Mouse (Mus musculus) layer of hippocampus, adult 11-12 months (tissue): ENCODE results near the gene Acsl3.

Source experiments
- DNase-seq: peaks from one replicate; pipeline ENCODE4 v3.0.0; 2022; ENCODE audit warnings: low spot score

Gene Acsl3

GRCm38 (mm10) chr1:78742198-78742597, 84.6 kb downstream of the Acsl3 start:
- DNase-seq: peak; percentile 68

GRCm38 (mm10) chr1:78743318-78743717, 85.7 kb downstream of the Acsl3 start:
- DNase-seq: no peak

- peak; percentile 84 for DNase-seq
Observed at GRCm38 (mm10) chr1:78745230-78745777, 87.7 kb downstream of the Acsl3 start.
